Mouse (Mus musculus) layer of hippocampus, postnatal 10 days (tissue): Measurements from ENCODE around the gene Myo1d. TPM values are rescaled to one million over a fixed set of nuclear protein-coding genes. Genes with fewer than 3 reads are reported as not detected.

ENCODE experiments used
- DNase-seq, 2 experiments: peaks; one replicate each; pipeline ENCODE4 v3.0.0; 2021; ENCODE audit warnings: low spot score in 2 of 2
- total RNA-seq, 2 experiments: library from RNA; stranded (reverse); gene quantifications; 2 replicates each; pipeline ENCODE4 v1.2.3; 2021

Gene Myo1d
- total RNA-seq, 2 experiments from 2014 or later = 2.6 to 3.0 TPM

DNA sequence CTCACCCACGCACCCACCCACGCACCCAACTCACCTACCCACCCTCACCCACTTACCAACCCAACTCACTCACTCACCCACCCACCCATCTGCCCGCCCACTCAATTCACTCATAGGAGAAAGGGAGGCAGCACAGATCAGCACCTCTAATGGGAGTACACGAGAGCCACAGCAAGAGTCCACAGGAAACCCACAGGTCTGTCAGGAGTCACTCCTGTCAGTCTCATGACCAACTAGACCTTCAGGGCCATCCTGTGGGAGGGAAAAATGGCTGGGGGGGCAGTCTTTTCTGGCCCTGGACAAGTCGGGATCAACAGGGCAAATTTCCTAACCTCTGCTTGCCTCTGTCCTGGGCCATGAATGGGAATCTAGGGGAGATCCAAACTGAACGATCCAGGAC is 272.0 kb downstream of the Myo1d start:
- no peak for DNase-seq

- no peak for DNase-seq
Observed at GRCm38 (mm10) chr11:80506483-80506882, 273.3 kb downstream of the Myo1d start.

DNA sequence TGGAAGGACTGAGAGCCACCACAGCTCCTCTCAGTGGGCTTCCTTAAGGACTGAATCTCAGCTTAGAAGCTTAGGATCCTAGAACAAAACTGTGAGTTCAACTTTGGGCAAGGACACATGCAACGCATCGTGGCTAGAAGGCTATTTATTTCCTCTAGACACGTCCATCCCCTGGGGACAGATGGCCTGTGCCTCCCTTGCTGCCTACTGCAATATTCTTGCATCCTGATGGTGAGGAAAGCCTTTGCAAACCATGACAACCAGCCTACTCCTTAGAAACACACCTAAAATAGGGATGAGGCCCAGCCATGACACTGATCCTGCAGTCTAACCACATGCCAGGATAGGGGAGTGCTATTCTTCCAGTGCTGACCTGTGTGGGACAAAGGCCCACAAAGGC is 274.2 kb downstream of the Myo1d start:
- DNase-seq = no peak

GRCm38 (mm10) chr11:80504519-80505385 is 275.1 kb downstream of the Myo1d start:
- no peak for DNase-seq

DNA sequence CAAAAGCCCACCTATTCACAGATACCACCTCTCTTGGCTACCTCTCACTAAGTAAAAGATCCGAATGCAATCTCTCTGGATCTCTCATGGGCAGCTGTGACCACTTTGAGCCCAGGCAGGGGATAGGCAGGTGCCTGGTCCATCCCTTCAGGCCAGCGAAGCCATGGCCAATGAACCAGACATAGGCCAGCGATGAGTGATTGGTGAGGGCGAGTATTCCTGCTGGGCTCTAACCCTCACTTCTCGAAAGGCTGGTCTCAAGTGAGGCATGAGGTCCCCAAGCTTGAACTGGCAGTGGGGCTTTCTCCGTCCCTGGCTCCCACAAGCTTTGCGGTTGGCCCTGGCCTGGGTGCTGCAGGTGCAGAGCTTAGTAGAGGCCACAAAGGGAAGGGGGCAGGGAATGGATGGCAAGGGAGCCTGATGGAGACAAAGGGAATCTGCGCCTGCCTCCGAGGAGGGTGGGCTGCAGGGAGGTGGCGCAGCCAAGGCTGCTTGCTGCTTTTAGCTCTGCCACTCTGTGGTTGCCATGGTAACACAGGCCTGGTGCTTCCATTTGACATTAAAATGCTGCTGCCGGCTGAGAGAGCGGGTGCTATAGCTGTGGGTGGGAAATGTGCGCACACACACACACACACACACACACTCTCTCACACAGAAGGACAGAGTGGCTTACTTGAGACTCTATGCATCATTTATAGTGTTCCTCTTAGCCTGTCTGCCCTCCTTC is 275.9 kb downstream of the Myo1d start:
- peak; percentile 78 to 84 for DNase-seq

DNA sequence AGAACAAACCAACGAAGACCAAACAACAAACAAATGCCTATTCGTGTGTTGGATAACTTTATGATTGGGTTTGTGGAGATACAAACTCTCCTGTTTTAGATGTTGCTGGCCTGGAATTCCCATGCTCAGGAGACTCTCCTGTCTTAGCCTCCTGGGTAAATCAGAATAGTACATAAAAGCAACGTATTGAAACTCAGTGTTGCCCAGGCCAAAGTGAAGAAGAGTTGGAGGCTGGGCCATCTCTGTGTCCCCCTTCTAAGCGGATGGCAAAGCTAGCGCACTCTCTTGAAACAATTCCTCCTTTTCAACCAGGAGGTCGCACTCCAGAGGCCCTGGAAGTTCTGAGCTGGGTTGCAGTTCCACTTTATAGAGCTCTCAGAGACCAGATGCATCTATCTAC is 276.5 kb downstream of the Myo1d start:
- no peak for DNase-seq

DNA sequence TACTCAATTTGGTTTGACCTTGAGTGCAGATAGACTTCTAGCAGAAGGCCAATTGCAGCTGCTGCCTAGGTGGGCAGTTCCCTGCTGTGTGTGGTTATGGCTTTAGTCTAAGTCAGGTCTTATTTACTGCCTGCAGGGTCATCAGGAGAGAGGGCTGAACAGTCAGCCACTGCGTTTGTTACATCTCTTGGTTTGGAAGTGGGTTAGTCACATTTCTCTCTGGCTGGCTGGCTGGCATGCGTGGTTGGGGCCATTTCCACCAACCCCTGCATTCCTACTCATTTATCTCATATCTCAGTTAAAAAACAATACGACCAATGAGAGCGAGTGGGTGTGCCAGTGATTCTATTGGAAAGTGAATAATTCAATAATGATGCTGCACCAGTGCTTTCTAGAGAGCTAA is 280.3 kb downstream of the Myo1d start:
- DNase-seq = no peak

DNA sequence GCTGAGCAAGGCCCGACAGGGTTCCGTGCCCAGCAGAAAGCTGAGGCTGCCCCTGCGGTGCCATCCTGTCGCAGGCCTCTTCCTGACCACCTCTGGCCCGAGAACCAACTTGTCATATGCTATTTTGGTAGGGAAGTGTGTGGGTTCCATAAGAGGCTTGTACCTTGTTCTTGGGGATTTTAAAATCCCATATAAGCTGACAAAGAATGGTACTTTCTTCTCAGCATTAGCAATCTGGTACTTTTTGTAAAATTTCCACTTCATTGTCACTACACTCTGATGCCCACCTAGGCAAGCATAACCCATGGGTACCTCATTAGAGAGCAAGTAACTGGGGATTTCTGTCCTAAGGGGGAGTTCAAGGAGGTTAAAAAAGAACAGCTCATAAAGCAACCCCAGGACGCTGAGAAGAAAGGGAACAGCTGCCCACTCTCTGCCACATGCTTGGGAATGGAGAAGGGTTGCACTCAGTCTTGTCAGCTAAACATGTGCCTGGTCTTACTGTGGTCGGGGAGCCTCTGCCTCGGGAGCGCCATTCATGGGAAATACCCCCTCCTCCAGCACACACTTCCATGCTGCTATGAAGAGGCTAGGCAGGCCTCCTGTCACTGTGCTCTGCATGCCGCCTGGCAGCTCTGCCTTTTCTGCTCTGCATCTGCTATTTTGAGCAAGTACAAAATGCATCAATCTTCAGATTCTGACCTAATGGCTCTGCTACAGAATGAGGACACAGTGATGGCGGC is 281.3 kb downstream of the Myo1d start:
- DNase-seq = peak; percentile 37 to 42

DNA sequence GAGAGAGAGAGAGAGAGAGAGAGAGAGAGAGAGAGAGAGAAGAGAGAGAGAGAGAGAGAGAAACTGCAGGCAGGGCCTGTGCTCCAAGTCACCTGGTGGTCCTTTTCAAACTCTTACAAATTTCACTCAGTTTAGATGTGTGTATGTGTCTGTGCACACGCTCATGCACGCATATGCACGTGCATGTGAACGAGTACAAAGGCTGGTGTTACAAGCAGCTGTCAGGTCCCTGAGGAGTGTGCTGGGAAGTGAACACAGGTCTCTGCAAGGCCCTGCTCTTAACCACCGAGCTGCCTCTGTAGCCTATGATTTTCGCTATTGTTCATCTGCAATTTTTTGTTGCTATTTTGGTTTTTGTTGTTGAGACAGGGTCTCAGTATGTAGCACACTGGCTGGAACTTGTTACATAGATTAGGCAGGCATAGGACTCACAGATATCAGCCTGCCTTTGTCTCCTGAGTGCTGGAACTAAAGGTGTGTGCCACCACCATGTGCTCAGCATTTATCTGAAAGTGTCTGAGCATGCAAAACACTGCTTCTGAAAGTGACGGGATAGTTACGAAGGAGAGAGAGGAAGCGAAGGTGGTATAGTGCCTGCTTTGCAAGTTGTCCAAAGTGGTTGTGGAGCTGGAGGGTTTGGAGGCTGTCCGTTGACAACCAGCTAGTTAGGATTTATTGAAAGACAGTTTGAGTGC is 282.5 kb downstream of the Myo1d start:
- DNase-seq = no peak

DNA sequence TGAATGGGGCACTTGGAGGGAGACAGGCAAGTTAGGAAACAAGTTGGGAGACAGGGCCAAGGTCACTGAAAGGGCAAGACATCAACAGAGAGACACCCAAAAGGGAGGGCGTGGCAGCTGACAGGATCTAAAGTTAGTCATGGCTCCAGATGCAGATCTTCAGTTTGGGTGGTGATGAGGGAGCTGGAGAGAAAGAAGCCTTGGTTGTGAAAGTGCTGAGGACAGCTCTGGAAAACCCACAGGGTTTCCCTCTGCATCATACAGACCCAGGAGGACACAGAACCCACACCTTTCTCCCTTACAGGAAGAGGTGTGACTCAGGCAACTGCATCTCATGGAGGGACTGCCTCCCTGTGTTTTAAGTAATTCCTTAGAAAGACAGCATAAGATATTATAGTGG is 283.2 kb downstream of the Myo1d start:
- DNase-seq = no peak

DNA sequence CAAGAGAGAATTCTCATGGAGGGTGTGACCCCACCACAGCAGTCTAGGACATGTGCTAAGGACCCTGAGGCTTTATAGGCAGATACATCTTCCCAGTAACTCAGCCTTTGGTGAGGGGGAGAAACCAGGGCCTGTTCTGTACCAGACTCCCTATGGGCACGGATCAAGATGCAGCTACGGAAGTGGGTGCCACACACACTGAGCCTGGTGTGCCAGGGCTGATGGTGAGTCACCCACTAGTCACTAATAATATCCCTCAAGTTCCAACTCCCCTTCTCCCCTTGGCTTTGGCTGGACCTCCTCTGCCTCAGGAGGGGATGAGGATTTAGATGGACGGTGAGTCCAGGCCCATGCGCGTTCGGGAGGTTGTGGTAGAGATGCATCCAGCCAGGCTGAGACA is 283.9 kb downstream of the Myo1d start:
- DNase-seq = no peak

- no peak for DNase-seq
Observed at GRCm38 (mm10) chr11:80494852-80495251, 285.0 kb downstream of the Myo1d start.

GRCm38 (mm10) chr11:80493186-80493585 is 286.6 kb downstream of the Myo1d start:
- DNase-seq = no peak

DNA sequence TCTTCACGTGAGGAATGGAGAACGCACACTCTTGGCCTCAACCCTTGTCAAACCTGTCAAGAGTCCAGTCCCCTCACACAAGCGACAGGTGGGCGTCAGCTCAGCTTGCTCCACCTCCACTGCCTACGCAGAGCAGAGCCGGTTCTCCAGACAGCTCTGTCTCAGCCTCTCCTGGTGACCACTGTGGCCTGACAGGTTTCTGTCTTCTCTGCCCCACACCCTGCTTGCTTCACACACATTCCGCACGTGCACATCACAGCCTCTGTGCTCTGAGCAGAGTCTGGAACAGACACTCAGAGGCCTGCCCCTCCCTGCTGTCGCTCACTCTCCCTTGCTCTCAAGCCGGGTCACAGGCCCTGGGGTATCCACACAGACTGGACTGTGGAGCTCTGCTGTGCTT is 289.0 kb downstream of the Myo1d start:
- no peak for DNase-seq

GRCm38 (mm10) chr11:80489882-80490196 is 290.0 kb downstream of the Myo1d start:
- DNase-seq = peak; percentile 14 to 34

DNA sequence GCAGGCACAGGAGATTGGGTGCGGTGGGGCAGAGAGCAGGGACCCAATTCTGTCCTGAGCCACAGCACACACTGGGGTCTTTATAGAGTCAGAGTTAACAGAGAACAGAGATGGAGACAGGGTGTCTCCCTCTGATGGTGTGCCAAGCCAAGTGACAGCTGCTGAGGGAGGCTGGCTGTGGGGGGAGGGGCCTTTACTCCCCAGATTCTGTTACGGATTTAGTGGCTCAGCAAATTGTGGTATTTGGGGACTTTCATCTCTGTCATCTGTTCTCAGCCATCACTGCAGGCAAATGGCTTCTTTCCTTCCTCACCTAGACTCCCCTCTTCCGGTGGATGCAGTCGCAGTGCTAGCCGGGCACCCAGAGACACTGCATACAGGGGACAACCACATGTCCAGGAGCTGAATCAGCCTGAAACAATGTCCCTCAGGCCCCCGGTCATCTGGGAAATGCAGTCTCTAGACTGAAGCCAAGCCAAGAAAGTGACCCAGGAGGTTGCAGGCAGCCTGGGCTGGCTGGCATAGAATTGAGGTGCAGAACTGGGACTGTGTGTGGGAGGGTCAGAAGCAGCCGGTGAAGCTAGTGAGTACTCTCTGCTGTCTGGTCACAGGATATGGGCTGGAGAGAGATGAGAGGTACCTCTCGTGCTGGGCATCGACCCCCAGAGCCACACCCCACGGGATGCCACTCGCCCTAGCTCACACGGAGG is 290.5 kb downstream of the Myo1d start:
- peak; percentile 72 to 75 for DNase-seq

- no peak for DNase-seq
Observed at GRCm38 (mm10) chr11:80487904-80488587, 291.8 kb downstream of the Myo1d start.

DNA sequence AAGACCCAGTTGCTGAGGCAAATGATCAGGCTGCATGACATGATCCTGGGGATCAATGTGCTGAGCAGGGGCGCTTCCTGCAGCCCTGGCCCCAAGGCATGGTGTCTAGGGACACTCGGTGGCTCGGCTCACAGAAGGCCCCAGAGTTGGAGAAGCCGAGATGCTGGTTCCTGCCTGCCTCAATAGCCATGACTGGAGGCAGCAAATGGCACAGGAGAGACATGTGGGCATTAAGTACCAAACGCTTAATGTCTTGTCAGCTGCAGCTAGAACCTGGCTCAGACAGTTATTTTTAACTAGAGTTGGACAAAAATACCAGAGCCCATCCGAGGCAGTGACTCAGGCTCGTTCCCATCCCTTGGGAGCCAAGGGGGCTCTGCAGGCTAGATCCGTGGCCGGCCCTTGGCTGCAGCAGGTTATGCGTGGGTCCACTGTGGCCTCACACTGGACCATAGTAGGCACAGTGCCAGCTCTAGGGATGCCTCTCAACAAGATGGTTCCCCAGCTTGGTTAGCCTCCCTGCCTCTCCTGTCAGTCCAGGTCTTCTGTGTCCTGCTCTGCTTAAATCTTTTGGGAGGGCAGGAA is 294.1 kb downstream of the Myo1d start:
- DNase-seq = peak in 1 of 2 experiments; percentile 19

DNA sequence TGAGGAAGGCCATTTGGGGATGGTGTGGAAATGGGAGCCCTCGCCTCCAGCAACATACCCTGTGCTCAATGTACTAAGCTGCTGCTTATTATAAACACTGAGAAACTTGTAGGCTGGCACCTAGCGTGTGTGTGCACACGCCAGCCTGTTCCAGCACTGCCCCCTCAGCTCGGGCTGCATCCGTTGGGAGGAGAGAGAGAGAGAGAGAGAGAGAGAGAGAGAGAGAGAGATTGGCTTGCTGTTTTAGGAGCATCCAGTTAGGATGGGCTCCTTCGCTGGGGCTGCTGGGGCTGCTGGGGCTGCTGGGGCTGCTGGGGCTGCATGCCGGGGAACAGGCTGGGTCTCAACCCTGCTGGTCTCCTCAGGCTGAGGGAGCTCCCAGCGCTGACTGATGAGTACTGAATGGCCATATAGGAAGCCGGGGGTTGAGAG is 294.7 kb downstream of the Myo1d start:
- peak; percentile 18 to 38 for DNase-seq
